Mouse (Mus musculus) erythroblast, embryonic 14.5 days (primary cell): ENCODE measurements around the gene Psmd12. TPM values are rescaled to one million over a fixed set of nuclear protein-coding genes. Genes with fewer than 3 reads are reported as not detected.

ENCODE experiments used
- H3K27me3 ChIP-seq: 2 replicates; pipeline ENCODE4 v1.6.1; 2012; ENCODE audit warnings: inconsistent platforms; ENCODE audit not compliant: control insufficient read depth
- H3K36me3 ChIP-seq: 2 replicates; pipeline ENCODE4 v1.6.1; 2012; ENCODE audit warnings: mild to moderate bottlenecking, inconsistent platforms; ENCODE audit not compliant: control insufficient read depth
- H3K4me1 ChIP-seq: 2 replicates; pipeline ENCODE4 v1.6.1; 2012; ENCODE audit warnings: inconsistent platforms; ENCODE audit not compliant: control insufficient read depth
- H3K4me3 ChIP-seq: replicated peaks from 2 replicates; pipeline ENCODE3; 2012; ENCODE audit warnings: moderate library complexity, mild to moderate bottlenecking, inconsistent platforms
- H3K9me3 ChIP-seq: 2 replicates; pipeline ENCODE4 v1.6.1; 2012; ENCODE audit warnings: low read length, inconsistent platforms, mixed read lengths; ENCODE audit not compliant: control insufficient read depth
- GATA1 ChIP-seq: IDR thresholded peaks from 2 replicates; pipeline ENCODE4 v1.6.1; 2012; ENCODE audit warnings: low read length, inconsistent platforms, mixed read lengths
- TAL1 ChIP-seq: IDR thresholded peaks from 3 replicates; pipeline ENCODE4 v1.6.1; 2012; ENCODE audit warnings: low read length, inconsistent platforms, mixed read lengths
- polyA plus RNA-seq: library from polyadenylated mRNA; stranded (reverse); fragments of >175 nt; gene quantifications from 2 replicates; pipeline ENCODE4 v1.2.3, GENCODE M21; 2012

The Psmd12 gene
- polyA plus RNA-seq, 1 experiment = 4.4 TPM

- no peak for TF ChIP-seq TAL1
- TF ChIP-seq GATA1 = no peak
- Histone ChIP-seq H3K36me3 (no peaks in the 10 kb centered on the region), H3K4me3 (no peak overlapping the region), H3K27me3 (no peaks in the 10 kb centered on the region), H3K9me3 (no peaks in the 10 kb centered on the region), H3K4me1 (no peaks in the 10 kb centered on the region)
These were observed 39.6 kb downstream of the Psmd12 start for GRCm38 (mm10) chr11:107518645-107519429.

GRCm38 (mm10) chr11:107521153-107521552, 41.9 kb downstream of the Psmd12 start:
- Histone ChIP-seq H3K27me3 (no peaks in the 10 kb centered on the region), H3K4me3 (no peak overlapping the region), H3K4me1 (no peaks in the 10 kb centered on the region), H3K36me3 (no peaks in the 10 kb centered on the region), H3K9me3 (no peaks in the 10 kb centered on the region)
- no peak for TF ChIP-seq TAL1
- no peak for TF ChIP-seq GATA1

- Histone ChIP-seq H3K27me3 (no peaks in the 10 kb centered on the region), H3K9me3 (no peaks in the 10 kb centered on the region), H3K4me3 (no peak overlapping the region), H3K36me3 (no peaks in the 10 kb centered on the region), H3K4me1 (peaks cover 1% of the 10 kb centered on the region; the same call in 1 of the 2 replicates)
- TF ChIP-seq GATA1 (no peak), TAL1 (no peak)
These were observed 45.7 kb downstream of the Psmd12 start for GRCm38 (mm10) chr11:107524966-107525365.

GRCm38 (mm10) chr11:107527632-107528031, 48.3 kb downstream of the Psmd12 start:
- H3K4me1 ChIP-seq = peaks cover 10% of the 10 kb centered on the region

GRCm38 (mm10) chr11:107529320-107529719, 50.0 kb downstream of the Psmd12 start:
- H3K36me3 ChIP-seq = no peaks in the 10 kb centered on the region
- H3K27me3 ChIP-seq = no peaks in the 10 kb centered on the region
- TF ChIP-seq TAL1 (no peak), GATA1 (no peak)
- H3K4me1 ChIP-seq = peaks cover 10% of the 10 kb centered on the region
- H3K4me3 ChIP-seq = no peak overlapping the region
- H3K9me3 ChIP-seq = no peaks in the 10 kb centered on the region

More at GRCm38 (mm10) chr11:107527632-107528031, 48.3 kb downstream of the Psmd12 start:
- Histone ChIP-seq H3K27me3 (no peaks in the 10 kb centered on the region), H3K4me3 (no peak overlapping the region), H3K9me3 (no peaks in the 10 kb centered on the region), H3K36me3 (no peaks in the 10 kb centered on the region)
- TF ChIP-seq TAL1 = no peak
- TF ChIP-seq GATA1 = no peak

- Histone ChIP-seq H3K9me3 (no peaks in the 10 kb centered on the region), H3K4me1 (peaks cover 10% of the 10 kb centered on the region), H3K27me3 (no peaks in the 10 kb centered on the region), H3K36me3 (no peaks in the 10 kb centered on the region), H3K4me3 (no peak overlapping the region)
- no peak for TF ChIP-seq TAL1
- TF ChIP-seq GATA1 = no peak
These were observed 52.2 kb downstream of the Psmd12 start for GRCm38 (mm10) chr11:107531445-107531844.

GRCm38 (mm10) chr11:107532271-107532670, 53.0 kb downstream of the Psmd12 start:
- Histone ChIP-seq H3K36me3 (no peaks in the 10 kb centered on the region), H3K9me3 (no peaks in the 10 kb centered on the region), H3K27me3 (no peaks in the 10 kb centered on the region), H3K4me3 (no peak overlapping the region), H3K4me1 (peaks cover 10% of the 10 kb centered on the region)
- TF ChIP-seq TAL1 = no peak
- TF ChIP-seq GATA1 = no peak

- H3K9me3 ChIP-seq = no peaks in the 10 kb centered on the region
- 0 out of 2 replicates have a peak, but pooled peaks cover 2% of the 10 kb centered on the region for H3K27me3 ChIP-seq
- TF ChIP-seq TAL1 (no peak), GATA1 (no peak)
These were observed 59.7 kb downstream of the Psmd12 start for GRCm38 (mm10) chr11:107538994-107539393.

GRCm38 (mm10) chr11:107540339-107540738, 61.1 kb downstream of the Psmd12 start:
- Histone ChIP-seq H3K36me3 (no peaks in the 10 kb centered on the region), H3K4me1 (no peaks in the 10 kb centered on the region), H3K9me3 (no peaks in the 10 kb centered on the region), H3K4me3 (no peak overlapping the region), H3K27me3 (peaks cover 9% of the 10 kb centered on the region)
- TF ChIP-seq TAL1 (no peak), GATA1 (no peak)

More at GRCm38 (mm10) chr11:107538994-107539393, 59.7 kb downstream of the Psmd12 start:
- no peak overlapping the region for H3K4me3 ChIP-seq
- no peaks in the 10 kb centered on the region for H3K4me1 ChIP-seq
- H3K36me3 ChIP-seq = no peaks in the 10 kb centered on the region
